Mouse (Mus musculus): ENCODE measurements around the gene Tagap1.
"Not testable (repeated sequence)": the region's sequence is repeated elsewhere in the genome, so short reads cannot be mapped to it uniquely, and the experiment has no call there.

- TF ChIP-seq NELFE (IDR thresholded peaks at IDR 0.05; ENCODE audit: low read depth, low read length); UBTF (IDR thresholded peaks at IDR 0.05; ENCODE audit: low read depth, low read length); E2F4 (IDR thresholded peaks at IDR 0.05; ENCODE audit: insufficient replicate concordance, low read depth, low read length); POLR2A (IDR thresholded peaks at IDR 0.05; ENCODE audit: low read depth, low read length): not testable (repeated sequence)
These were observed 42.4 kb upstream of the Tagap1 start for GRCm38 (mm10) chr17:7003392-7003791.

All from CH12.LX (cell line).